Mouse (Mus musculus) telencephalon, adult 2 months (tissue): ENCODE results near the gene Plk5.
"Not testable (repeated sequence)": the region's sequence is repeated elsewhere in the genome, so short reads cannot be mapped to it uniquely, and the experiment has no call there.

Source experiments
- DNase-seq: peaks from one replicate; pipeline ENCODE4 v3.0.0-alpha.2; 2011; ENCODE audit warnings: low read depth, low spot score

Gene Plk5

GRCm38 (mm10) chr10:80331636-80332524 lies 24.4 kb upstream of the Plk5 start:
- DNase-seq = no peak

- no peak for DNase-seq
These were observed 23.7 kb upstream of the Plk5 start for GRCm38 (mm10) chr10:80332525-80332989.

- DNase-seq = no peak
These were observed 20.0 kb upstream of the Plk5 start for GRCm38 (mm10) chr10:80336263-80336662.

- no peak for DNase-seq
These were observed 16.1 kb upstream of the Plk5 start for GRCm38 (mm10) chr10:80339941-80340750.

GRCm38 (mm10) chr10:80341026-80341425 lies 15.2 kb upstream of the Plk5 start:
- no peak for DNase-seq

GRCm38 (mm10) chr10:80341491-80342304 lies 14.6 kb upstream of the Plk5 start:
- no peak for DNase-seq

GRCm38 (mm10) chr10:80342305-80342748 lies 13.9 kb upstream of the Plk5 start:
- no peak for DNase-seq

- DNase-seq = no peak
These were observed 13.4 kb upstream of the Plk5 start for GRCm38 (mm10) chr10:80342749-80343424.

- no peak for DNase-seq
These were observed 12.8 kb upstream of the Plk5 start for GRCm38 (mm10) chr10:80343425-80343895.

GRCm38 (mm10) chr10:80344131-80344661 lies 12.1 kb upstream of the Plk5 start:
- DNase-seq = no peak

- no peak for DNase-seq
These were observed 11.1 kb upstream of the Plk5 start for GRCm38 (mm10) chr10:80345122-80345521.

- DNase-seq = not testable (repeated sequence)
These were observed 10.3 kb upstream of the Plk5 start for GRCm38 (mm10) chr10:80345929-80346328.

- DNase-seq = no peak
These were observed 8.7 kb upstream of the Plk5 start for GRCm38 (mm10) chr10:80347514-80347967.

- no peak for DNase-seq
These were observed 7.9 kb upstream of the Plk5 start, which contains the start of gene Adamtsl5 for GRCm38 (mm10) chr10:80348244-80348781. Adamtsl5 (minus strand) TSS chr10:80348412.

- no peak for DNase-seq
These were observed 7.3 kb upstream of the Plk5 start for GRCm38 (mm10) chr10:80348981-80349380.

- no peak for DNase-seq
These were observed 6.0 kb upstream of the Plk5 start for GRCm38 (mm10) chr10:80350292-80350691.

GRCm38 (mm10) chr10:80351896-80352295 lies 4.4 kb upstream of the Plk5 start:
- no peak for DNase-seq

- DNase-seq = no peak
These were observed 3.5 kb upstream of the Plk5 start for GRCm38 (mm10) chr10:80352727-80353126.

GRCm38 (mm10) chr10:80355431-80355830 lies 828 bp upstream of the Plk5 start:
- no peak for DNase-seq

GRCm38 (mm10) chr10:80356737-80357136 lies 478 bp downstream of the Plk5 start:
- DNase-seq = no peak
